Mouse (Mus musculus) v-Abl transformed pro-B cells (cell line): Measurements from ENCODE around the gene Pcbp2.

Experiments
- in situ Hi-C, 2 experiments: fragments of 400-800 bp; cut with MboI; formaldehyde crosslinking; loops; one replicate each; pipeline ENCODE4 v1.15.1; 2025; ENCODE audit not compliant: unreplicated experiment in 2 of 2

Gene Pcbp2

GRCm38 (mm10) chr15:102470183-102470604 is at the start of gene Pcbp2:
TSS of gene Pcbp2 (plus strand) at chr15:102470539.
- in situ Hi-C loops, result no loop called here

GRCm38 (mm10) chr15:102420986-102421385 is 49.4 kb upstream of the Pcbp2 start:
- in situ Hi-C loops, result no loop called here

- in situ Hi-C loops, result no loop called here
These were observed 48.9 kb upstream of the Pcbp2 start for GRCm38 (mm10) chr15:102421437-102421836.

- in situ Hi-C loops, result no loop called here
These were observed 46.6 kb upstream of the Pcbp2 start for GRCm38 (mm10) chr15:102423602-102424240.

DNA sequence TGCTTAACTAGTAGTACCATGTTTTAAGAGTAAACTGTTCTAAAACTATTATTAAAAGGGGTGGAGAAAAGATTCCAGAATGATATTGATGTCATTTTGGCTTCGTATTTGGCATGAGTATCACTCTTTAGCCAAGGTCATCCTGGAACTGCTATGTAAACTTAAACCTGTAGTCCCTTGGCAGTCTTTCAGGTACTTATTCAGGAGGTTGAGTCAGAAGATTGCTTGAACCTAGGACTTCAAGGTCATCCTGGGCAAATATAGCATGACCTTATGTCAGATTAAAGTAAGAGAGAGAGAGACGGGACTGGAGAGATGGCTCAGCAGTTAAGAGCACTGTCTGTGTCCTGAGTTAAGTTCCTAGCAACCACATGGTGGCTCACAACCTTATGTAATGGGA is 45.7 kb upstream of the Pcbp2 start:
- in situ Hi-C loops, result loop anchor here in 1 of 2 experiments (5.0 kb wide), 1 partner anchor 137 kb away; no protein-coding TSS in a partner anchor

GRCm38 (mm10) chr15:102426963-102427362 is 43.4 kb upstream of the Pcbp2 start:
- in situ Hi-C loops, result loop anchor here in 1 of 2 experiments (5.0 kb wide), 1 partner anchor 140 kb away; no protein-coding TSS in a partner anchor

DNA sequence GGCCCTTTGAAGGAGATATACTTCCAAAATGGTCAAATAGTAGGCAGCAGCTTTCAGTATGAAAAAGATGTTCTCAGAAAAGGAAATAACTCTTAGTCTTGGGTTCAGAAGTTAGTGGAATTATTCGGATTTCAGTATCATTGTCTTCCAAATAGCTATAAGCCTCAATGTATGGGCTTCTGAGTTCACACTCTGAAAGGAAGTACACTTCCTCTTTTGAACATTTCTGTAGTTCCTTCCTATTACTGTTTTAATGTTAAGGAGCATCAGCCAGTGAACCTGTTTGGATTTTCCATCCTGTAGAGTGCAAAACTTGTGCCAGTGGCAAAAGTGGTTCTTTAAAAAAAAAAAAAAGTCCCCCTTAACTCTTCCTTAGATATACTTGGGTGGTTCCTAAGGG is 38.3 kb upstream of the Pcbp2 start:
- in situ Hi-C loops, result loop anchor here in 1 of 2 experiments (5.0 kb wide), 1 partner anchor 45 kb away; no protein-coding TSS in a partner anchor

- in situ Hi-C loops, result loop anchor here in 1 of 2 experiments (5.0 kb wide), 1 partner anchor 46 kb away; no protein-coding TSS in a partner anchor
These were observed 37.2 kb upstream of the Pcbp2 start for GRCm38 (mm10) chr15:102433173-102433572.

- in situ Hi-C loops, result loop anchor here (5.0 to 10.0 kb wide), 3 partner anchors 55 to 208 kb away; partner anchors contain the start of gene Itgb7 (in 1 of the 2)
These were observed 27.8 kb upstream of the Pcbp2 start for GRCm38 (mm10) chr15:102442490-102442889.

- in situ Hi-C loops, result loop anchor here (10.0 kb wide), 2 partner anchors 160 to 210 kb away; partner anchors contain the start of gene Itgb7 (in 1 of the 2)
These were observed 25.2 kb upstream of the Pcbp2 start, which contains the start of gene Amhr2 for GRCm38 (mm10) chr15:102445146-102445545. TSS of gene Amhr2 (plus strand) at chr15:102445367.

DNA sequence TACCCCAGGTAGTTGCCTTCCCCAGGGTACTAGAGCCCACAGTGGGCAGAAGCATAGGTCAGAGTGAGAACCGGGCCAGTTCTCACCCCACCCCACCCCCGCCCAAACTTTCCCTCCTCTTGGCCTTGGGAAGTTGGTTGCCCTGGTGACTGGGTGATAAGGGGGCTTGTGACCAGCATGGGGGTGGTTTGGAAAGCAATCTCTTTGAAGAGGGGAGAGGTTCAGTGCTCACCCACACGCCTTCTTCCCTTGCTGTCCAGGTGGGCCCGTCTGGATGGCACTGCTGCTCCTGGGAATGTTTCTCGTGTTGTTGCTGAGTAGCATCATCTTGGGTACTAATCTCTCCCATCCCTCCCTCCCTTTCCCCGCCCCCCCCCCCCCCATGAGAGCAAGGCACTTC is 23.9 kb upstream of the Pcbp2 start:
- in situ Hi-C loops, result loop anchor here (10.0 kb wide), 2 partner anchors 162 to 212 kb away; partner anchors contain the start of gene Itgb7 (in 1 of the 2)

DNA sequence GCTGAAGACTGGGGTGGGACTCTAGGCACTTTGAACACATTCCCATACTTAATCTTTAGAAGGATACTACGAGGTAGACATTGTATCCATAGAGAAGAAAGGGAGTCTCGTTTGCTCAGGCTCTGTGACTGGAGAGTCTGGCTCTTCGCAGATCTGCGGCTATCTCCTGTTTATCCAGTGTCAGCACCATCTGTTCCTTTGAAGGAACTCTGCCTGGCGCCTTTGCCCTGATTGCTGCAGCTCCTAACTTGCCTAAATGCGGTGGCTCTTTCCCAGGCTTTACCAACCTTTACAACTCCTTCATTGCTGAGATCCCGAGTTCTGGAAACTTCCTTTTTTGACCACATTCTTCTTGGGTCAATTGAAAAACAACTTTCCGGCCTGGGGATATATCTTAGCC is 21.0 kb upstream of the Pcbp2 start:
- in situ Hi-C loops, result loop anchor here (10.0 kb wide), 2 partner anchors 165 to 215 kb away; partner anchors contain the start of gene Itgb7 (in 1 of the 2)

- in situ Hi-C loops, result no loop called here
These were observed 19.4 kb upstream of the Pcbp2 start for GRCm38 (mm10) chr15:102450928-102451327.

DNA sequence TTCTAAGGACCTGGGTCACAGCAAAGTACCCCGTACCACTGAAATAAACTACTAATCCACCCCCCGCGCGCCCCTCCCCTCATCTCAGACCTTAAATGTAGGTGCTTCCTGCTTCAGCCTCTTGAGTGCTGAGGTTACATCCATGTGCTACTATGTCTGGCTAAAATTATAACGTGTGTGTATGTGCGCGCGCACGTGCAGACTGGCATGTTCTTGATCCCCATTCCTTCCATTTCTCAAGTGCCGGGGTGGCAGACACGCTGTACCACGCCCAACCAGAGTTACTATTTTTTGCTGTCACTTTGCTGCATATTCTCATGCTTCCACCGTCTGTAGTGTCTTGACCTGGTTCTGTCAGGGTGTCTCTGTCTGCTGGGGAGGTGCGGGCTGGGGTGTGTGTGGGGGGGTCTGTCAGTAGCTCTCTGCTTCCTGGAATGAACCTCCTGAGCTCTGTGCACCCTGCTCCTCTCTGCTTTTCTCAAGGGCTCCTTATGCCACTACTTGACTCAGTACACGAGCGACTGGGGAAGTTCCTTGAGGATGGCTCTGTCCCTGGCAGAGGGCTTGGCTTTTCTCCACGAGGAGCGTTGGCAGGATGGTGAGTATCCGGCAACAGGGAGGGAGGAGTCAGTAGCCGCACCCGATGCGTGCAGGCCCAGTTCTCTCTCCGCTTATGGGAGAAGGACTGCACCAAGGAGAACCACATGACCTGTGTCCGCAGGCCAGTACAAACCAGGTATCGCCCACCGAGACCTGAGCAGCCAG is 18.5 kb upstream of the Pcbp2 start:
- in situ Hi-C loops, result no loop called here

- in situ Hi-C loops, result no loop called here
These were observed 14.3 kb upstream of the Pcbp2 start for GRCm38 (mm10) chr15:102455993-102456392.

DNA sequence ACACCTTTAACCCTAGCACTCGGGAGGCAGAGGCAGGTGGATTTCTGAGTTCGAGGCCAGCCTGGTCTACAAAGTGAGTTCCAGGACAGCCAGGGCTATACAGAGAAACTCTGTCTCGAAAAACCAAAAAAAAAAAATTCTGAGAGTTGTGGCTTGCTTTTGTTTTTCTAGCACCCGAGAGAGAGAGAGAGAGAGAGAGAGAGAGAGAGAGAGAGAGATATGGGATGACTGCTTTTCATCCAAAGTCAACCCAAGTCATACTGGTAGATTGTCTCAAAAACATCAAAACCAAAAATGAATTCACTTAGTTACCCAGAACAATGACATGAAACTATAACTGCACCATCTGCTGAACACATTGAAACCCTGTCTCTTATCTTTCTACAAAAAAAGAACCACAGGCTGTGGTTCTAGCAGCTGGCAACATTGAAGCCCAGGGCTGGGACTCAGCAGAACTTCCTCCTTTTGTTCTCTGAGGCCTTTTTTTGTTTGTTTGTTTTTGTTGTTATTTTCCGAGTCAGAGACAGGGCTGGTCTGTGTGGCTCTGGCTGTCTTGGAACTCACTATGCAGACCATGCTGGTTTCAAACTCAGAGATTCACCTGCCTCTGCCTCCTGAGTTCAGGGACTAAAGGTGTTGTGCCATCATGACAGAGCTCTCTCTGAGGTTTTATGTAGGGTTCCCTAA is 12.1 kb upstream of the Pcbp2 start:
- in situ Hi-C loops, result no loop called here

DNA sequence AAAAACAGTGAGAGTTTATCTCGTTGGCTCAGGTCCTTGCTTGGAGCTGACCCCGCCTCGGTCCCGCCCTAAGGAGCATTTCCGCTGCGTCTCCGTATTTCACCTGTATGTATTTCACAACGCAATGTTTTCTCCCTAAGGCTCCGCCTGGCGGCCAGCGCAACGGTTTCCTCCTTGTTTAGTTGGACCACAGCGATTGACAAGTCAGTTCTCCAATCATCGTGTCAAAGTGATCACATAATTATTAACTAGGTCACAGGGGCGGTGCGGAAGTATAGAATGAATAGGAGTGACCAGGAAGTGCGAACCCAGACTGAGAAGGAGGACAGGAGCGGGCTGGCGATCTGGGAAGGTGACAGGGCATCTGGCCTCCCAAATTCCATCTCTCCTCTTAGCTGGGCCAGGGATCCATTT is 11.4 kb upstream of the Pcbp2 start, which contains the start of gene Prr13:
Prr13 (plus strand) TSS at position 125 of the 414 bp plus-strand sequence.
- in situ Hi-C loops, result no loop called here

- in situ Hi-C loops, result no loop called here
These were observed 11.0 kb upstream of the Pcbp2 start for GRCm38 (mm10) chr15:102459381-102459780.

DNA sequence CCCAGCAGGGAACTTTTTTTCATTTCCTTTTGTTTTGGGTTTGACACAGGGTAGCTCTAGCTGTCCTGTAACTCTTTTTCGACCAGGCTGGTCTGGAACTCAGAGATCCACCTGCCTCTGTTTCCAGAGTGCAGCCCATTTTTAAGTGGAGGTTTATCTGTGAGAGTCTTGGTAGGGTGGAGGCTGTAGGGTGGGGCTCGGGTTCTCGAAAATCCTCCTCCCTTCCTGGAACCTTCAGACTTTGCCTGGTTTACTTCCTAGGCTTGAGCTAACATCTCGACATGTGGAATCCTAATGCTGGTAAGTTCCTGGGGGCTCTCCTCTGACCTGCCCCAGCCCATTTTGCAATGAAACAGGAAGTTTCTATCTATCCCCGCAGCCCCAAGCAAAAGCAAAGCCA is 10.5 kb upstream of the Pcbp2 start:
- in situ Hi-C loops, result loop anchor here (5.0 to 10.0 kb wide), 2 partner anchors 55 to 62 kb away; partner anchors contain the start of genes Map3k12 (in 1 of the 2), Npff (in 1 of the 2) and Tarbp2 (in 1 of the 2)

DNA sequence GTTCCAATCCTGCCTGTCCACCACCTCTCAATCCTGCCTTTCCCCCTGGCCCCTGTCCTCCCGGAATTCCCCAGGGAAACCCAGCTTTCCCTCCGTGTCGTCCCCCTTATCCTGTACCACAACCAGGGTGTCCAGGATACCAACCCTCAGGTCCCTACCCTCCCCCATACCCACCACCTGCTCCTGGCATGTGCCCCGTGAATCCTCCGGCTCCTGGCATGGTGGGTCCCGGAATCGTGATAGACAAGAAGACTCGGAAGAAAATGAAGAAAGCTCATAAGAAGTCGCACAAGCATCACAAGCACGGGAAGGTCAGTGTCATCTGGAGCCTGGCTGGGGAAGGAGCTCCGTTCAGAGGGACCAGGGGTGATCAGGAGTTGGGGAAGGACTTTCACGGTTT is 9.9 kb upstream of the Pcbp2 start:
- in situ Hi-C loops, result loop anchor here (5.0 to 10.0 kb wide), 2 partner anchors 54 to 62 kb away; partner anchors contain the start of genes Map3k12 (in 1 of the 2), Npff (in 1 of the 2) and Tarbp2 (in 1 of the 2)
